Mouse (Mus musculus): Measurements from ENCODE around the gene Timm8b. TPM values are rescaled to one million over a fixed set of nuclear protein-coding genes. Genes with fewer than 3 reads are reported as not detected.
"Not testable (repeated sequence)": the region's sequence is repeated elsewhere in the genome, so short reads cannot be mapped to it uniquely, and the experiment has no call there.

Timm8b gene
- total RNA-seq, 2 experiments from 2014 or later = 164 to 170 TPM

GRCm38 (mm10) chr9:50602055-50602845 lies 1.5 kb upstream of the Timm8b start:
- no peak for DNase-seq

GRCm38 (mm10) chr9:50603998-50604324 lies 251 bp downstream of the Timm8b start:
- no peak for DNase-seq

GRCm38 (mm10) chr9:50604338-50604737 lies 628 bp downstream of the Timm8b start:
- DNase-seq = no peak

- DNase-seq = no peak
Observed at GRCm38 (mm10) chr9:50612115-50612514, 8.4 kb downstream of the Timm8b start.

- DNase-seq = no peak
Observed at GRCm38 (mm10) chr9:50616161-50616560, 12.5 kb downstream of the Timm8b start.

- DNase-seq = peak; percentile 95
Observed at GRCm38 (mm10) chr9:50616766-50617603, 13.3 kb downstream of the Timm8b start, which contains the start of the genes Pih1d2 and Nkapd1. Gene Pih1d2, plus strand, starts transcription at chr9:50617321. Gene Nkapd1, minus strand, starts transcription at chr9:50617464.

- no peak for DNase-seq
Observed at GRCm38 (mm10) chr9:50617794-50618330, 14.2 kb downstream of the Timm8b start.

GRCm38 (mm10) chr9:50630903-50631302 lies 27.2 kb downstream of the Timm8b start:
- DNase-seq = not testable (repeated sequence)

- no peak for DNase-seq
Observed at GRCm38 (mm10) chr9:50632016-50632688, 28.4 kb downstream of the Timm8b start.

- no peak for DNase-seq
Observed at GRCm38 (mm10) chr9:50633059-50633458, 29.3 kb downstream of the Timm8b start.

GRCm38 (mm10) chr9:50634270-50634669 lies 30.6 kb downstream of the Timm8b start:
- no peak for DNase-seq

- no peak for DNase-seq
Observed at GRCm38 (mm10) chr9:50646826-50647370, 43.2 kb downstream of the Timm8b start.

- no peak for DNase-seq
Observed at GRCm38 (mm10) chr9:50650503-50650902, 46.8 kb downstream of the Timm8b start.

Other genes with a start within 250 kb of the Timm8b start
- gene Plet1, start 109.4 kb upstream of the Timm8b start, total RNA-seq (2021) = under 1 TPM; 0.30 to 0.51 TPM
- gene Pts, start 75.2 kb upstream of the Timm8b start, total RNA-seq (2021) = 10 to 100 TPM; 62.0 to 72.7 TPM
- 1 to 10 TPM; 5.3 to 6.5 TPM for gene Il18, start 49.1 kb upstream of the Timm8b start, total RNA-seq (2021)
- gene Bco2, start 48.7 kb upstream of the Timm8b start, total RNA-seq (2021) = 1 to 10 TPM; 3.1 to 3.3 TPM
- not detected for gene Tex12, start 42.6 kb upstream of the Timm8b start, total RNA-seq (2021)
- gene Sdhd, start 98 bp upstream of the Timm8b start, total RNA-seq (2021) = 100 to 1,000 TPM; 628 to 725 TPM
- gene Pih1d2, start 13.4 kb downstream of the Timm8b start, total RNA-seq (2021) = 1 to 10 TPM; 1.1 to 1.8 TPM
- gene Nkapd1, start 13.6 kb downstream of the Timm8b start, total RNA-seq (2021) = 10 to 100 TPM; 20.6 to 24.6 TPM
- gene Dlat, start 55.9 kb downstream of the Timm8b start, total RNA-seq (2021) = 100 to 1,000 TPM; 310 to 317 TPM
- 10 to 100 TPM in 1 of 2 experiments, 1 to 10 TPM in 1; 7.8 to 10.1 TPM for gene Dixdc1, start 135.6 kb downstream of the Timm8b start, total RNA-seq (2021)
- 1 to 10 TPM; 6.5 to 7.1 TPM for gene 2310030G06Rik, start 142.6 kb downstream of the Timm8b start, total RNA-seq (2021)
- gene Cryab, start 147.4 kb downstream of the Timm8b start, total RNA-seq (2021) = 100 to 1,000 TPM in 1 of 2 experiments, 10 to 100 TPM in 1; 55.3 to 197 TPM
- gene Hspb2, start 148.4 kb downstream of the Timm8b start, total RNA-seq (2021) = 10 to 100 TPM in 1 of 2 experiments, 1 to 10 TPM in 1; 5.1 to 13.5 TPM
- gene Fdxacb1, start 164.3 kb downstream of the Timm8b start, total RNA-seq (2021) = 1 to 10 TPM; 4.6 to 7.8 TPM
- gene Alg9, start 171.1 kb downstream of the Timm8b start, total RNA-seq (2021) = 10 to 100 TPM; 27.9 to 28.0 TPM
- gene 1110032A03Rik, start 171.6 kb downstream of the Timm8b start, total RNA-seq (2021) = 10 to 100 TPM; 31.2 to 32.2 TPM
- gene Ppp2r1b, start 241.4 kb downstream of the Timm8b start, total RNA-seq (2021) = 10 to 100 TPM; 35.1 to 36.5 TPM